Mouse (Mus musculus) liver, postnatal 0 days (tissue): ENCODE data around the gene Cxcl12.

ENCODE experiments used
- CTCF ChIP-seq: sonication (generic); IDR thresholded peaks from 2 replicates; pipeline ENCODE4 v1.5.1; 2016; ENCODE audit warnings: antibody characterized with exemption, low read depth
- EP300 ChIP-seq: IDR thresholded peaks from 2 replicates; pipeline ENCODE4 v1.6.1; 2016; ENCODE audit warnings: antibody characterized with exemption, low read depth, mild to moderate bottlenecking

DNA sequence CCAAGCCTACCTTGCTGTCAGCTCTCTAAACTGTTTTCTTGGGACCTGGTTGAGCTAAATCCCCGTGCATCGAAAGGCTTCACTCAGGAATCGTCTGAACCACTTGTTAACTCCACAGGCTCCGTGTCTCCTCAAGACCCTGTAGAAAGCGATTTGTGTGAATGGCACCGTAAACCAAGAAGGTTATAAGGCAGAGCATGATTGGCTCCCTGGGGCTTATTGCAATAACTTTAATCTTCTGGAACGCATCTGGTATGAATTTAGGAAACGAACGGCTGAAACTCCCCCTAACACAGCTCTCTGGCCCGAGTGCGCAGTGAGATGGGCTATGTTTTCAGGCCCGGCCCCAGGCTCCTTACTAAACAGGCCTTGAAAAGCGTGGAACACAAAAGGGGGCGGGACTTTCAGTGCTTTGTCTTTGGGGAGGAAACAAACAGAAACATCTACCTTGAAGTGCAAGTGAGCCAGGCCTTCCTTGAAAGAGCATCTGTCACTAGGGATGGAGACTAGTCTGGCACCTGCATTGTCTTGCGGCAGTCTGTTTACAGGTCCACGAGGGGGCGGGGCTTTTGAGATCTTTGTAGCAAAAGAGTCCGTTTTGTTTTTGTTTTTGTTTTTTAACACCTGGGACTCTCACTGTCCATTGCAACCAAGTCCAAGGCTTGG lies 16.7 kb upstream of the Cxcl12 start:
- no peak for TF ChIP-seq CTCF
- no peak for TF ChIP-seq EP300
